Mouse (Mus musculus): ENCODE measurements at regions not wholly inside any gene's neighbourhood (a gene's known extent, or its start where the extent isn't known, plus 50 kb on each side); places are given as distances from the start of the nearest gene placed in this dataset.

GRCm38 (mm10) chr1:52397460-52397859, 103.0 kb downstream of the Nab1 start:
- no peak for DNase-seq (ENCODE audit: low spot score)

DNA sequence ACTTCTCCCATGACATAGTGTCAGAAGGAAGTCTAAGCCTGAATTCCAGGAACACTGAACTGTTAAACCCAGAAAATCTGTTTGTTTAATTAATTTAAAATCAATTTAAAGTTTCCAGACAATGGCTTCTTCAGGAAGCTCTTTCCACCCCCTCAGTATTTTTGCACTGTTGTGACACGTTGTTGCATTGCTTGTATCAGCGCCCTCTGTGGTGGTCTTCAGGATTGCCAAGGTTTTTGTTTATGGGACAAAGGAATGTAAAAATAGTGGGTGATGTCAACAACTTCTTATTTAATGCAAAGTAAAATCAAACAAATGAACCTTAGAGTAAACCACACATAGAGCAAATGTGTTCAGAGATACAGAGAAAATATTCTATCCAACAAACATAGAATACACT, 107.5 kb downstream of the Nab1 start:
- DNase-seq (ENCODE audit: low spot score), result no peak

DNA sequence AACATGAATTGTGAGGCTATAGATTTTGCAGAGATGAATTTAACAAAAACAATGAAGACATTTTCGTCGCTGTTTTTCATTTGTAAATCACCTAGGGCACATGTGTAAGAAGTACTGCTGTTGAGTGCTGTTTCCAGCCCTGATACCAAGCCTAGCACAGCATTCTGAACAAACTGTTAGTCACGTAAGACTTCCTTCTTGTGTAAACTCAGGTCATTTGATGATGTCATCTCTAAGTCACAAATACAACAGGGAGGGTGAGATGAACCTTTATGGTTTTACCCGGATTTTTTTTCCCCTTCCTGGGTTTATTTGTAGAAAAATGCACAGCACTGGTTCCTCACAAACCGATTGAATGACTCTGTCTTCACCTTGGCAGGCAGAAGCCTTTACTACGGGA, 111.6 kb downstream of the Nab1 start:
- DNase-seq (ENCODE audit: low spot score), result no peak

- DNase-seq (ENCODE audit: low spot score), result no peak
Observed at GRCm38 (mm10) chr1:52388118-52388517, 112.4 kb downstream of the Nab1 start.

GRCm38 (mm10) chr1:52387062-52387461, 113.4 kb downstream of the Nab1 start:
- DNase-seq (ENCODE audit: low spot score), result no peak

- no peak for DNase-seq (ENCODE audit: low spot score)
Observed at GRCm38 (mm10) chr1:52375320-52375719, 125.2 kb downstream of the Nab1 start.

GRCm38 (mm10) chr1:52374666-52375065, 125.8 kb downstream of the Nab1 start:
- DNase-seq (ENCODE audit: low spot score), result no peak

GRCm38 (mm10) chr1:52373817-52374216, 126.7 kb downstream of the Nab1 start:
- no peak for DNase-seq (ENCODE audit: low spot score)

GRCm38 (mm10) chr1:52366386-52366785, 133.4 kb upstream of the Gls start:
- DNase-seq (ENCODE audit: low spot score), result no peak

- DNase-seq (ENCODE audit: low spot score), result no peak
Observed at GRCm38 (mm10) chr1:52363625-52364024, 130.6 kb upstream of the Gls start.

GRCm38 (mm10) chr1:52362976-52363375, 129.9 kb upstream of the Gls start:
- no peak for DNase-seq (ENCODE audit: low spot score)

DNA sequence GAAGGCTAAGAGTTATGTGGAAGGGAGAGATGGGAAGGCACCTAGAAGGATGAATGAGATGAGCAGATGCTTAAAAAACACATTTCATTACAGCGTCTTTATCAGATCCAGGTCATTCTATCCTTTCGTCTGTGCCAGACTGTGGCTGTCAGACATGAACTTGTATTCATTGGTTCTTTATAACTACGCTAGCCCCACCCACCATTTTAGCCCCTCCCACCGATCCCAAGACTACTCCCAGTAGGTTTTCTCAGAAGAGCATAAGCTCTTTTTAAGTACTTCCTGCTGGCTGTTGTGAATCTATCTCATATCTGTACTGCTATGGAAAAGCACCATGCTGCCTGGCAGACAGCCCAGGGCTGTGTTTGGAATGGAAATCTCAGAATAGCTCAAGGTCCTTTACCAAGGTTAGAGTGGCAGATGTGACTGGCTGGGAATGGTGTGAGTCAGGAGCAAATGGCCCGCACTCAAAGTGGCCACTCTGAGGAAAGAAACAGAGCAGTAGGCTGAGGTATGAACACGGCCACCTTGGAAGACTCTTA, 121.1 kb upstream of the Gls start:
- no peak for DNase-seq (ENCODE audit: low spot score)

GRCm38 (mm10) chr1:52342127-52342526, 109.1 kb upstream of the Gls start:
- DNase-seq (ENCODE audit: low spot score), result no peak

- no peak for DNase-seq (ENCODE audit: low spot score)
Observed at GRCm38 (mm10) chr1:52338704-52339103, 105.7 kb upstream of the Gls start.

GRCm38 (mm10) chr1:52338243-52338642, 105.2 kb upstream of the Gls start:
- DNase-seq (ENCODE audit: low spot score), result no peak

- no peak for DNase-seq (ENCODE audit: low spot score)
Observed at GRCm38 (mm10) chr1:52336696-52337095, 103.7 kb upstream of the Gls start.

GRCm38 (mm10) chr1:52332013-52332412, 99.0 kb upstream of the Gls start:
- DNase-seq (ENCODE audit: low spot score), result no peak

- DNase-seq (ENCODE audit: low spot score), result no peak
Observed at GRCm38 (mm10) chr1:52331442-52331841, 98.4 kb upstream of the Gls start.

- DNase-seq (ENCODE audit: low spot score), result no peak
Observed at GRCm38 (mm10) chr1:52330496-52330895, 97.5 kb upstream of the Gls start.

DNA sequence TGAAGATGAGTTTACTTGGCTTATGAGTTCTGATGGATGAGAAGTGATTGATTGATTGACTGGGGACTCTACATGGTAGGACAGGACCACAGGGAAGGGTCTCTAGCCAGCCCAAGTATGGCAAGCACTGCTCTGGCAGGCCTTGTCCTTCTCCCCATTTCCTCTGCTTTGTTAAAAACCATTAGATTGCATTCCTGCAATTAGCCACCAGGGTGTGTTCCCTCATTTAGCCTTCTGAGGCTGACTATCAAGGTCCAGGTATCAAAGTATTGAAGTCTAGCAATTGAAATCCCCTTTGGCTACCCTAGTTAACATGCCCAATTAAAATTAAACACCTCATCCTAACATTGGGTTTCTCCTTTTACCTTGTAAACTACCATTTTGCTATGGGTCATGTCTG, 95.5 kb upstream of the Gls start:
- no peak for DNase-seq (ENCODE audit: low spot score)

DNA sequence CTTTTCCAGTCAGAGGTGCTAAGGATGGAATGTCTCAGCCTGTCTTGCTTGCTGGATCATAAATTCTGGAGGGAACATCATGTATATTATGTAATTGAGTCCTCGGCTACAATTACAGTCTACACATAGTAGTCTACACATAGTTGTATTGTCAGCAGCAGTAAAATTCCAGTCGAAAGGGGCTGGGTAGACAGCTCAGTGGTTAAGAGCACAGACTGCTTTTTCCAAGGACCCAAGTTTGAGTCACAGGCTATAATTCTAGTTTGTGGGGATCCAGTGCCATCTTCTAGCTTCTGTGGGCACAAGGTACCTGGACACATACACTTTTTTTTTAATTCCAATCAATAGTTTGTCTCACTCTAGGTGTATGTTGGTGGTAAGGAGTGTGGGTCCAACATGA, 91.3 kb upstream of the Gls start:
- no peak for DNase-seq (ENCODE audit: low spot score)

DNA sequence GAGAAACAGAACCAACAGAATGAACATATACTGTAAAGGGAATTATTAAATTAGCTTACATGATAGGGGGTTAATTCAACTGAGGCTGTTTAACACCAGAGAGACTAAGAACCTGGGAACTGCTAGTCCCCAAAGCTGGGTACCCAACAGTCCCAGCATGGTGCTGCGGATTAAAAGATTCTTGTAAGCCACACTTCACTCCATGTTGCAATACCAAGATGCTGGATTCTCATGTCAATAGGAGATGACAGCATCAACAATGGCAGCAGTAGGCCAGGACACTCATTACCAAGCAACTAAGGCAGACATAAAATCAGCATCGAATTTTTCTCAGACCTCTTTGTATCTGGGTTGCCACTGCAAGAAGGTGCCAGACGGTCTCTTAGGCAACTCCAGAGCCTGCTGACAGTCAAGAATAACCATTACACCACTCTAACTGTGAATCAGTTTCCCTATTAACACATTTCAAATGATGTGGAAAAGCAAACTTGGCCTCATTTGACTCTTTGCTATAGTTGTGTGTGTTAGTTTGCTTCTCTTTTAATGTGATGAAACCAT, 79.1 kb upstream of the Gls start:
- no peak for DNase-seq (ENCODE audit: low spot score)

GRCm38 (mm10) chr1:52306892-52307291, 73.9 kb upstream of the Gls start:
- no peak for DNase-seq (ENCODE audit: low spot score)

All from urinary bladder, postnatal 10 days (tissue).